Mouse (Mus musculus) C2C12 (cell line): ENCODE data around the gene Sprn.

Source experiments
- CEBPB ChIP-seq: IDR thresholded peaks from one replicate; pipeline ENCODE4 v1.6.1; 2011; ENCODE audit warnings: low read depth, mild to moderate bottlenecking, control low read depth, moderate library complexity
- CTCF ChIP-seq: IDR thresholded peaks from one replicate; pipeline ENCODE4 v1.5.1; 2011; ENCODE audit not compliant: control insufficient read depth, insufficient read depth, insufficient read length
- USF1 ChIP-seq: IDR thresholded peaks from one replicate; pipeline ENCODE4 v1.6.1; 2011; ENCODE audit warnings: low read depth, mild to moderate bottlenecking, control low read depth, moderate library complexity

DNA sequence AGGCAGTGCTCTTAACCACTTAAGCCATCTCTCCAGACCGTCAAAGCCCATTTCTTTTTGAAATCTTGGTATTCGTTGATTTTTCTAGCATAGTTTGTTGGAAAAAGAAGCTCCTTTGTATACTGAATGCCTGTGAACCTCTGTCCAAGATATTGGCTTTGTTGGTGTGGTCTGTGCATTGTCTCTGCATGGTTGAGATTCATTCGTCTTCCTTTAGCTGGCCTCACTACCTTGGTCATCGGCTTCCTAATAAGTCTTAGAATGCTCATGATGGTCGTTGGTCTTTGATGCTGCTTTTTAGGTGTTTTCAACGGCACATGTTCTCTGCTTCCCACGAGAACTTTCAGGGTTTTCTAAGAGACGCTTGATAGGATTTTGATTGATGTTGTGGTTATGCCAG, 41.3 kb upstream of the Sprn start:
- TF ChIP-seq CTCF (no peak), CEBPB (no peak), USF1 (no peak)
